In genomic region chr3:108200329-108201323, GRCm38 (mm10) we compare ENCODE assay signal across 8 mouse cellular contexts. TPM values are rescaled to one million over a fixed set of nuclear protein-coding genes. Genes with fewer than 3 reads are reported as not detected.
A peak's percentile ranks its signal among the peaks of the same experiment; 100 is the strongest.
DNase-seq lines count a peak whose midpoint lies in the region; ATAC-seq and TF ChIP-seq lines count a peak whose summit lies in the region.

Gene Cyb561d1 (minus strand): TSS chr3:108201212.

- intact Hi-C loops in heart, postnatal 36 days (cut with DNase I): loop anchor here (5.0 to 10.0 kb wide), 2 partner anchors 113 to 354 kb away; partner anchors contain the start of gene Ampd2

- ATAC-seq in forebrain, postnatal 0 days: peak; percentile 81
- peak; percentile 80 for ATAC-seq in neural tube, embryonic 15.5 days (ENCODE audit: low FRiP score)

- peak within 1 kb of the TSS; percentile 96 for H3K4me3 ChIP-seq in cerebellum, adult 2 months (replicated peaks; ENCODE audit: insufficient read depth, low read depth, low read length)
- H3K4me3 ChIP-seq in forebrain, postnatal 0 days (ENCODE audit: low read depth, low read length): peak within 1 kb of the TSS; percentile 54
- H3K4me3 ChIP-seq in layer of hippocampus, adult 2 months: peak within 1 kb of the TSS; percentile 91
- peak within 1 kb of the TSS; percentile 97 for H3K4me3 ChIP-seq in lung, adult 2 months (replicated peaks; ENCODE audit: extremely low read depth, low read depth, low read length)
- peak within 1 kb of the TSS; percentile 60 for H3K4me3 ChIP-seq in neural tube, embryonic 15.5 days (replicated peaks)

- H3K9me3 ChIP-seq in forebrain, postnatal 0 days (ENCODE audit: low read length): no peaks in the 10 kb centered on the region
- H3K9me3 ChIP-seq in neural tube, embryonic 15.5 days (replicated peaks): no peaks in the 10 kb centered on the region

- peak; percentile 91 for DNase-seq in MEL-GATA-1-ER (ENCODE audit: extremely low read depth, low read depth)
- DNase-seq in cerebellum, adult 2 months: peak; percentile 86 to 90
- DNase-seq in forebrain, postnatal 0 days: peak; percentile 84
- DNase-seq in heart, postnatal 36 days: peak; percentile 95 to 97
- peak; percentile 88 for DNase-seq in layer of hippocampus, adult 2 months (ENCODE audit: low spot score in 2 of 2)
- peak; percentile 97 for DNase-seq in lung, adult 2 months
- peak; percentile 95 to 97 for DNase-seq in thymus, adult 18-20 months

- peak within 1 kb of the TSS; percentile 68 for H3K9ac ChIP-seq in forebrain, postnatal 0 days
- peak within 1 kb of the TSS; percentile 65 for H3K9ac ChIP-seq in neural tube, embryonic 15.5 days (replicated peaks)

- H3K4me1 ChIP-seq in cerebellum, adult 2 months (ENCODE audit: control insufficient read depth, insufficient read depth, low read length): peaks cover 48% of the 10 kb centered on the region
- H3K4me1 ChIP-seq in forebrain, postnatal 0 days (ENCODE audit: insufficient read depth): peaks cover 17% of the 10 kb centered on the region
- H3K4me1 ChIP-seq in lung, adult 2 months (ENCODE audit: control insufficient read depth, insufficient read depth, low read length): peaks cover 9% of the 10 kb centered on the region
- peaks cover 49% of the 10 kb centered on the region for H3K4me1 ChIP-seq in neural tube, embryonic 15.5 days

- peak; percentile 53; the same call in 1 of the 2 replicates for TF ChIP-seq POLR2A in cerebellum, adult 2 months (IDR thresholded peaks at IDR 0.05; ENCODE audit: borderline replicate concordance, insufficient read depth, low read length)
- TF ChIP-seq POLR2A in lung, adult 2 months (IDR thresholded peaks at IDR 0.05; ENCODE audit: borderline replicate concordance, extremely low read depth, low read depth, low read length): peak; percentile 78

- TF ChIP-seq CTCF in cerebellum, adult 2 months (IDR thresholded peaks at IDR 0.05; ENCODE audit: borderline replicate concordance, insufficient read depth, low read depth, low read length): peak; percentile 25; the same call in 1 of the 2 replicates
- TF ChIP-seq CTCF in forebrain, postnatal 0 days (IDR thresholded peaks at IDR 0.05; ENCODE audit: low read depth): peak; percentile 72
- peak; percentile 81 for TF ChIP-seq CTCF in layer of hippocampus, adult 2 months (conservative IDR thresholded peaks at IDR 0.05)
- TF ChIP-seq CTCF in lung, adult 2 months (IDR thresholded peaks at IDR 0.05; ENCODE audit: insufficient read depth, low read length): no peak

- H3K27me3 ChIP-seq in cerebellum, adult 2 months (ENCODE audit: control insufficient read depth, insufficient read depth, low read length): no peaks in the 10 kb centered on the region
- no peaks in the 10 kb centered on the region for H3K27me3 ChIP-seq in forebrain, postnatal 0 days (ENCODE audit: insufficient read depth, low read length)
- no peaks in the 10 kb centered on the region for H3K27me3 ChIP-seq in neural tube, embryonic 15.5 days (replicated peaks)

- peak within 1 kb of the TSS; percentile 76 for H3K27ac ChIP-seq in cerebellum, adult 2 months (ENCODE audit: insufficient read depth, low read length)
- peak within 1 kb of the TSS; percentile 83 for H3K27ac ChIP-seq in forebrain, postnatal 0 days (ENCODE audit: low read depth, low read length)
- H3K27ac ChIP-seq in layer of hippocampus, adult 2 months: peak within 1 kb of the TSS; percentile 97
- peak within 1 kb of the TSS; percentile 84 for H3K27ac ChIP-seq in neural tube, embryonic 15.5 days (replicated peaks)

- peak within 1 kb of the TSS; percentile 75 for H3K4me2 ChIP-seq in forebrain, postnatal 0 days (ENCODE audit: low read depth)
- H3K4me2 ChIP-seq in neural tube, embryonic 15.5 days: peak within 1 kb of the TSS; percentile 81

- H3K36me3 ChIP-seq in forebrain, postnatal 0 days (ENCODE audit: insufficient read depth): peaks cover 52% of the 10 kb centered on the region
- peaks cover 36% of the 10 kb centered on the region for H3K36me3 ChIP-seq in neural tube, embryonic 15.5 days

- 3% methylated on average over 43 of the region's 44 CpGs for WGBS in cerebellum, adult 2 months
- WGBS in forebrain, postnatal 0 days: 3% methylated on average over 44 of the region's 44 CpGs
- 3% methylated on average over 44 of the region's 44 CpGs for WGBS in lung, adult 2 months
- WGBS in neural tube, embryonic 15.5 days: 4% methylated on average over 44 of the region's 44 CpGs

RNA-seq across cellular contexts. Expression of gene Cyb561d1, which starts in this region (rescaled TPM):
- 13.1 and 13.8 TPM in 2 replicates for polyA plus RNA-seq in cerebellum, adult 2 months (2012; rRNA removed)
- total RNA-seq in forebrain, postnatal 0 days (2014; rRNA removed): 4.1 and 5.4 TPM in 2 replicates
- 3.3 and 4.5 TPM in 2 replicates for polyA plus RNA-seq in forebrain, postnatal 0 days (2015; fragmentation: Nextera tagmentation; extraction: Ambion mirVana)
- 1 to 10 TPM; 5.3 to 5.5 TPM for total RNA-seq in heart, postnatal 36 days (2021)
- 10 to 100 TPM; 16.3 to 16.8 TPM for total RNA-seq in layer of hippocampus, adult 2 months (2021)
- polyA plus RNA-seq in lung, adult 2 months (2012; rRNA removed): 8.1 and 11.4 TPM in 2 replicates
- 3.1 TPM in 2 replicates for polyA plus RNA-seq in neural tube, embryonic 15.5 days (2015; fragmentation: Nextera tagmentation; extraction: Ambion mirVana)

Comparison
In these comparisons a context has a peak if more than half of its experiments do, and no peak if none do; other contexts are left out.
1. Peak in every context shown above with its lines: DNase-seq, ATAC-seq, H3K4me3 ChIP-seq and H3K27ac ChIP-seq.